Mouse (Mus musculus) brain, embryonic 14.5 days (tissue): ENCODE measurements around the gene Plin3.

Experiments
- CTCF ChIP-seq: fragments of 200-500 bp; IDR thresholded peaks from 2 replicates; pipeline ENCODE4 v1.5.1; 2012; ENCODE audit warnings: inconsistent platforms, mild to moderate bottlenecking, moderate library complexity, borderline replicate concordance; ENCODE audit not compliant: insufficient read depth, insufficient read length; ENCODE audit errors: extremely low read depth
- POLR2A ChIP-seq: fragments of 200-500 bp; IDR thresholded peaks from 2 replicates; pipeline ENCODE4 v1.6.1; 2012; ENCODE audit warnings: mild to moderate bottlenecking, inconsistent platforms, borderline replicate concordance; ENCODE audit not compliant: poor library complexity, insufficient read depth, insufficient read length, severe bottlenecking; ENCODE audit errors: extremely low read depth

DNA sequence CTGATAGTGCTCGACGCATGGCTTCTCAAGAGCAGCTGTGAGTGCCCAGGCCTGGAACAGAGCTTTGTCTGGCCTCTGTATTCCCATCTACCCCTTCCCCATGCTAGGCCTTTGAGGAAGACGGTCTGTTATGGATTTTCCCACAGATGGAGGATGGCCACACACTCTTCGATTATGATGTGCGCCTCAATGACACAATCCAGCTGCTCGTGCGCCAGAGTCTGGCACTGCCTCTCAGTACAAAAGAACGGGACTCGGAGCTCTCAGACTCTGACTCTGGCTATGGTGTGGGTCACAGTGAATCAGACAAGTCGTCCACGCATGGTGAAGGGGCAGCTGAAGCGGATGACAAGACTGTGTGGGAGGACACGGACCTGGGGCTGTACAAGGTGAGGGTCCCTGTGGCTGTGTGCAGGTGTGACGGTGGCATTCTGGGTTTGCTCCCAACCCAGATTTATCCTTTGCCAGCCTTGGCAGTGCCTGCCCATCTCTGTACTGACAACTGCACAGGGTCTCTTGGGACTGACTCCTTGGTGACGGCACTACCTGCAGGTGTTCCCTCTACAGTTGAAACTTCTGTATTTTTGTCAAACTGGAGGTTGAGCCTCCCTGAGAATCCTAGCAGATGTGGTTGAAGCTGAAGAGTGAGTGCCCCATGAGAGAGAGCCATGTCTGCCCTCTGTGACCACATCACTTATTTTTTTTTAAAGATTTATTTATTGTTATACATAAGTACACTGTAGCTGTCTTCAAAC lies 16.7 kb upstream of the Plin3 start:
- TF ChIP-seq POLR2A (no peak), CTCF (no peak)
